Mouse (Mus musculus) liver, adult 2 months (tissue): Measurements from ENCODE around the gene Gm20662.

Experiments
- CTCF ChIP-seq: fragments of 200-500 bp; IDR thresholded peaks from 2 replicates; pipeline ENCODE4 v1.5.1; 2011; ENCODE audit warnings: low read depth, low read length, control low read depth
- POLR2A ChIP-seq: fragments of 200-500 bp; IDR thresholded peaks from 2 replicates; pipeline ENCODE4 v1.6.1; 2011; ENCODE audit warnings: low read length, control low read depth; ENCODE audit not compliant: insufficient read depth; ENCODE audit errors: extremely low read depth

DNA sequence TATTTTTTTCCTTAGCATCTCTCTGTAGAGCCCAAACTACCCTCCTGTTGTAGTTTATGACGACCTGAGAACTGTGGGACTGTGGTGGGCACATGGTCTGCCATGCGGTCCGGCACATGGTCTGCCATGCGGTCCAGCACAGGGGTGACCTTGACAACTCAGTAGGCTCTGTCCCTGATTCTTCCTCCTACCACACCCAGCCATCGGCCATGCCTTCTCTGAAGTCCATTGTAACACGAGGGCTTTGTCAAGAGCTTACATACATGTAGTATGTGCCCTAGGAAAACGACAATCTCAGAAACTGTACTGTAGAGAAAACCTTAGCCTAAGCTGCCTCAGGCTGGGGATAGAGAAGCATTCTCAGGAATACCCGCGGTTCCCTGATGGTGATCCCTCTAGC, 31.5 kb upstream of the Gm20662 start:
- TF ChIP-seq CTCF: no peak
- TF ChIP-seq POLR2A: no peak
